Mouse (Mus musculus): ENCODE data around the gene Mpped2.

- no peak for TF ChIP-seq CTCF (IDR thresholded peaks at IDR 0.05; ENCODE audit: low read depth)
- TF ChIP-seq EP300 (IDR thresholded peaks at IDR 0.05; ENCODE audit: low read depth) = no peak
Observed at GRCm38 (mm10) chr2:106653261-106653660, 39.8 kb upstream of the Mpped2 start.

Data from liver, postnatal 0 days (tissue).